13 mouse cellular contexts compared by ENCODE assay signal in the genomic region with DNA sequence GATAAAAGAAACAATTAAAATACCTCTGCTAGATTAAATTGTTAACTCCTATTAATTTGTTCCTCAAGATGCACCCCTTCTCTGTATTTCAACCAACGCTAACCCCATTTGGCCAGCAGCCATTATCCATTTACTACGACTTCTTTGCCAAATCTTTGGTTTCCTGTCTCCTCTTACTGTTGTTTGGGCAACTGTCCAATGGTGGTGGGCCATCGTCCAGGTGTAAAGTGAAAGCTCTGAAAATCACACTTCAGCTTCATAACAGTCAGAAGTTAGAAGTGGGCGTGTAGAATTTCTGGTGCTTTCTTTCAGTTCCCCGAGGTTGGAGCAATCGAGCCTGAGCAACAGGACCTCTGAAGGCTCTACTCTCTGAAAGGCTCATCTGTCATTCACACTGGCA.
A peak's percentile ranks its signal among the peaks of the same experiment; 100 is the strongest.
DNase-seq lines count a peak whose midpoint lies in the region; ATAC-seq and TF ChIP-seq lines count a peak whose summit lies in the region.
"Had no signal": no experiment of that assay in that cellular context is flagged by ENCODE, and none has a peak within 500 bp of the region (broad histone marks: within the 10 kb centered on the region; RNA-seq: fewer than 3 reads in every experiment).

No protein-coding gene starts in this region.

- no peak overlapping the region for H3K27ac ChIP-seq in heart, embryonic 10.5 days
- H3K27ac ChIP-seq in lung, embryonic 14.5 days (ENCODE audit: low read depth), result no peak overlapping the region
- H3K27ac ChIP-seq: liver, embryonic 15.5 days; stomach, postnatal 0 days had no signal

- peak; percentile 49 to 52 for DNase-seq in cerebellum, postnatal 10 days
- DNase-seq in cerebellum, adult 18-20 months, result no peak
- peak; percentile 26 for DNase-seq in heart, postnatal 4 days
- DNase-seq in heart, embryonic 10.5 days (ENCODE audit: low spot score), result no peak
- DNase-seq in lung, embryonic 14.5 days, result peak; percentile 75
- DNase-seq in lung, adult 2 months, result no peak
- peak; percentile 22 for DNase-seq in lung, postnatal 14 days
- DNase-seq in frontal cortex, postnatal 14 days (ENCODE audit: low spot score in 2 of 2), result no peak
- DNase-seq: adrenal gland, postnatal 14 days; right cerebral cortex, adult 18-20 months; thymus, postnatal 36 days had no signal

- WGBS in heart, embryonic 10.5 days, result 80% methylated on average over 6 of the region's 6 CpGs
- 28% methylated on average over 6 of the region's 6 CpGs for WGBS in lung, embryonic 14.5 days
- WGBS in lung, adult 2 months, result 24% methylated on average over 6 of the region's 6 CpGs

- H3K9ac ChIP-seq in lung, embryonic 14.5 days, result no peak overlapping the region
- H3K9ac ChIP-seq: liver, embryonic 15.5 days had no signal

- H3K36me3 ChIP-seq in heart, embryonic 10.5 days, result no peaks in the 10 kb centered on the region
- no peaks in the 10 kb centered on the region for H3K36me3 ChIP-seq in lung, embryonic 14.5 days (ENCODE audit: insufficient read depth)
- H3K36me3 ChIP-seq: liver, embryonic 15.5 days had no signal

- H3K4me3 ChIP-seq in heart, embryonic 10.5 days, result no peak overlapping the region
- no peak overlapping the region for H3K4me3 ChIP-seq in lung, embryonic 14.5 days (ENCODE audit: low read depth, low read length)
- no peak overlapping the region for H3K4me3 ChIP-seq in lung, adult 2 months (replicated peaks; ENCODE audit: extremely low read depth, low read depth, low read length)
- H3K4me3 ChIP-seq: liver, embryonic 15.5 days had no signal

- no peaks in the 10 kb centered on the region for H3K9me3 ChIP-seq in heart, embryonic 10.5 days
- no peaks in the 10 kb centered on the region for H3K9me3 ChIP-seq in lung, embryonic 14.5 days (ENCODE audit: low read depth, low read length)
- H3K9me3 ChIP-seq: liver, embryonic 15.5 days had no signal

- H3K4me2 ChIP-seq in lung, embryonic 14.5 days, result no peak overlapping the region
- H3K4me2 ChIP-seq: liver, embryonic 15.5 days had no signal

- TF ChIP-seq CTCF in lung, embryonic 14.5 days (IDR thresholded peaks at IDR 0.05; ENCODE audit: low read depth), result no peak
- TF ChIP-seq CTCF in lung, adult 2 months (IDR thresholded peaks at IDR 0.05; ENCODE audit: insufficient read depth, low read length), result no peak

- H3K4me1 ChIP-seq in heart, embryonic 10.5 days, result no peaks in the 10 kb centered on the region
- no peaks in the 10 kb centered on the region for H3K4me1 ChIP-seq in lung, embryonic 14.5 days (ENCODE audit: insufficient read depth)
- no peaks in the 10 kb centered on the region for H3K4me1 ChIP-seq in lung, adult 2 months (ENCODE audit: control insufficient read depth, insufficient read depth, low read length)
- H3K4me1 ChIP-seq: liver, embryonic 15.5 days had no signal

- no peak for ATAC-seq in lung, embryonic 14.5 days (ENCODE audit: insufficient read depth)

- no peaks in the 10 kb centered on the region for H3K27me3 ChIP-seq in heart, embryonic 10.5 days (ENCODE audit: insufficient read depth, poor library complexity, severe bottlenecking)
- no peaks in the 10 kb centered on the region for H3K27me3 ChIP-seq in lung, embryonic 14.5 days (ENCODE audit: insufficient read depth, low read length)
- H3K27me3 ChIP-seq: liver, embryonic 15.5 days had no signal

- TF ChIP-seq POLR2A in lung, adult 2 months (IDR thresholded peaks at IDR 0.05; ENCODE audit: borderline replicate concordance, extremely low read depth, low read depth, low read length), result no peak

Comparison
In these comparisons a context has a peak if more than half of its experiments do, and no peak if none do; other contexts are left out.
1. DNase-seq: peak in cerebellum, postnatal 10 days (2 of 2), heart, postnatal 4 days (single experiment), lung, embryonic 14.5 days (single experiment) and lung, postnatal 14 days (single experiment); none in cerebellum, adult 18-20 months (0 of 2), heart, embryonic 10.5 days (single experiment), lung, adult 2 months (single experiment) and frontal cortex, postnatal 14 days (0 of 2).